Mouse (Mus musculus) brain, adult 2 months (tissue): ENCODE results near the gene AU018091.
"Not testable (repeated sequence)": the region's sequence is repeated elsewhere in the genome, so short reads cannot be mapped to it uniquely, and the experiment has no call there.

ENCODE experiments used
- DNase-seq: peaks from one replicate; pipeline ENCODE4 v3.0.0; 2011; ENCODE audit warnings: low read depth, low spot score

The AU018091 gene

DNA sequence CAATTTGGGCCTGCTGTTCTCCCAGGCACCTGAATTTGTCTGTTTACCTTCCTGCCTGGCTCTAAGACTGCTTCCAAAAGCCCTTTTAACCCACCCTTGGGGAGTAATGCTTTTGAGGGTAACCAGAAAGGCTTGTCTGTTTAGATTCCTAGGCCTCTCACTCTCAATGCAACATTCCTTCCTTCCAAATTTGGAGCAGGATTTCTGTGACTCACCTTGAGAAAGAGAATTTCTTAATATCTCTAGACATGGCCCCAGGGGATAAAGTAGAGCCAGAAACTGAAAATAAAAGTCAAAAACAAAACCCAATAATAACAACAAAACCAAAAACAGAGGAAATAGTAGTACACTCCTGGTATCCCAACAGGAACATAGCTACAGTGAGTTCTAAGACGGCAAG lies 707 bp downstream of the AU018091 start:
- DNase-seq, result no peak

DNA sequence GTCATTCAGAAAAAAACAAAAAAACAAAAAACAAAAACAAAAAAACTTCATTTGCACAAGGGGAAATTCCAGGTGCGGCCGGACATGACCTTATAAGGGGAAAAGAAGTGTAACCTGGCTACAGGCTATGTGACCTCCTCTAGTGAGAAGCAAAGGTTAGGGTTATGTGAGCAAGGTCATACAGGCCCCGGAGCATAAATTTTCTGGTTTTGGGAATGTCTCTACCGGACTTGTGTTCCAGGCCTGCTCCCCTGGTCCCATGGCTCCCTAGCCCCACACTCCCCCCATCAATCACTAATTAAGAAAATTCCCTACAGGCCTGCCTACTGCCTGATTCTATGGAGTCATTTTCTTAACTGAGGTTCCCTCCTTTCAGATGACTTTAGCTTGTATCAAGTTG lies 2.7 kb downstream of the AU018091 start:
- no peak for DNase-seq

DNA sequence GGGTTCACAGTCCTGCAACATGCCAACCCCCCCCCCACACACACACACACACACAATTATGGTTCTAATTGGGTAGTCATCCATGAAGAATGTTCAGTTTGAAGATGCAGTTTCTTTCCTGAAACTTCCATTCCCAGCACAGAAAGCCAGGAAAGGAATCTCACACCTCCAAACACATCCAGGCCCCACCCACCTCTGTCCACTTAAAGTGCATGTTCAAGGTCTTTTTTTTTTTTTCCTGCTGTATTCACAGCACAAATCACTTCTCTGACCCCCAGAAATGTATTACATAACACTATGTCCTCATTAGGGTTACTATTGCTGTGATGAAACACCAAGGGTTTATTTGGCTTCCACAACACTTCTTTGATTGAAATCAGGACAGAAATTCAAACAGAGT lies 4.0 kb downstream of the AU018091 start:
- DNase-seq, result no peak

DNA sequence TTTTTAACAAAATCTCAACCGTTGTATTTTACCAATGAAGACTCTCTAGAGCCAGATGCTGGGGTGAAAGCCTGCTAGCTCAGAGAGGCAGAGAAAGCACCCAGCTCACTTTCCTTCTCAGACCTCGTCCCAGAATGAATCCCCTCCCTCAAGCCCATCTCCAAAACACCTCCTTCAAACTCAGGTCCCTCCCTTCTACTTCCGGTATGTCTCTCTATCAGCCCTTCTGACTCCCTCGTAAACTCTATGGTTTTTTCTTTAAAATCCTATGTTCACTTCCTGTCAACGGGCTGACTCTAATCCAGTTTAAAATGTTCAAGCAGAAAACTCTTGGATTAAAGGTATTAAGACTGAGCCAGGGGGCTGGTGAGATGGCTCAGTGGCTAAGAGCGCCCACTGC lies 4.6 kb downstream of the AU018091 start:
- DNase-seq, result no peak

DNA sequence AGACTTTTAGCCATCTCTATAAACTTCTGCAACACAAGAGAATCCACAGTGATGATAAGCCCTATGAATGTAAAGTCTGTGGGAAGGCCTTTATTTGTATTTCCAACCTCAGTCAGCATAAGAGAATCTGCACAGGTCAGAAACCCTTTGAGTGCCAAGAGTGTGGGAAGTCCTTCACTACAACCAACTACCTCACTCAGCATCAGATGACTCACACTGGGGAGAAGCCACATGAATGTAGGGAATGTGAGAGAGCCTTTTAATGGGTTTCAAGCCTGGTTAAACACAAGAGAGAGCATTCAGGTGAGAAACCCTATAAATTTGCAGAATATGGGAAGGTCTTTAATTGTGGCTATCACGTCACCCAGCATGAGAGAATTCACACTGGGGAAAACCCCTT lies 18.6 kb downstream of the AU018091 start:
- DNase-seq, result no peak

DNA sequence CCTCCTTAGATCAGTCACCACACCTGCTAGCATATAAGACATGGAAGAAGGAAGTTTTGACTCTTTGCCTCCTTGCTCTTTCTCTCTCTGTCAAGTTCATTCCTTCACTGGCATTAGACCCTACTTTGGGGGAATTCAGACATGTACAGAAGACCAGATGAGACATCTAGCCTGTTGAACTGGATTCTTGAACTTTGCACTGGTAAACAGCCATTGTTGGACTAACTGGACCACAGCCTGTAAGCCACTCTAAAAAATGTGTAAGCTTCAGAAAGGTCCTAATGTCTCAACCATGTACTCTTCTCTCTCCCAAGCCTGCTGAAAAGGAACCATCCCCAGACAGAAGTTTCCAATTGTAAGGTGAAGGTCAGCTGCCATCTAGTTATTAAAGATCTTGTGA lies 22.9 kb downstream of the AU018091 start:
- no peak for DNase-seq

DNA sequence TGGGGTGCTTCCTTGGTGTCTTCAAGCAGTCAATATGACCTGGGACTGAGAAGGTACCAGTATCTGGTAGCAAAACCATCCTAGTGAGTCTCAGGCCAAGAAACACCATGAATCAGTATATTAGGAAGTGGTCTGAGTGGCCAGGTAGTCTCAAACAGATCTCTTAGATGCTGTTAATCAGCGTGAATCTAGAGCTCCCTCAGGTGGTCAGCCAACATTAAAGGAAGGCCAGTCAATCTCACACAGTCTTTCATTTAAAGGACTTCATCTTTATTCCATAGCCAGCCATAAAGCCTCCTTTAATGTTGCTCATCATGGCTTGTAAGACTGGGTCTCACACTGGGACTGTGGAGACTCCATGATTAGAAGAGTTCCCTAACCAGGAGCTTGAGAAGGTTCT lies 25.7 kb downstream of the AU018091 start:
- DNase-seq, result no peak

DNA sequence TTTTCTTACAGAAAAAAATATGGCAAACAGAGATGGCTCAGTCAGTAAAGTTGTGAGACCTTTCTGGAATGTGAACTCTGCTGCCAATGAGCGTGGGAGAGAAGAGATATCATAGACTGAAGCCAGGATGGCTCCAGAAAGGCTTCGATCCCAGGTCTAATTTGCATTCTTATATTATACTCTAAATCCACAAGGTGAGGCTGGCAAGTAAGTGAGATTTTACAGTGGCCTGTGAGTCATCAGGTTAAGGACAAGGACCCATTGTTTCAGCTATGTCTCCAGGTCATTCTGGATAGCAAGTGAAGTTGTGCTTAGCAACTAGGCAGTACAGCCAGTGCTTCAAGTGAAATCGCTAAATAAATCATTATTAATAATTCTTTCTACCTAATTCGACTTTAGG lies 33.4 kb downstream of the AU018091 start:
- no peak for DNase-seq

DNA sequence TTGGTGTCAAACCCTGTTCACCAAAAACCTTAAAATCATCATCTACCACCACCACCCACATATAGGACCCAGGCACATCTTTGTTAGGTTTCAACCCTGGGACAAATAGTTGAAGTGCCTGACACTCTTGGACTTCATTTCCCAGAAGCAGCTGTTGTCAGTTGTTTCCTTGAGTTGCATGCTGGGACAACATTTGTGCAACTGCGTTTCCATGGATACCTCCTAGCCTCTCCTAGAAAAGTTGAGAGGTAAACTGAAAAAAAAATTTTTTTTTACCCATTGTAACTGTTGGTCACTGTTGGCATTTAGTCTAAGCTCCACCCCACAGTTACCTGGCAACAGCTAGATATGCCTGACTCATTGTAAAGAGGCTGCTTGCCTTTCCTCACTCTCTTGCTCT lies 34.3 kb downstream of the AU018091 start:
- DNase-seq, result no peak

DNA sequence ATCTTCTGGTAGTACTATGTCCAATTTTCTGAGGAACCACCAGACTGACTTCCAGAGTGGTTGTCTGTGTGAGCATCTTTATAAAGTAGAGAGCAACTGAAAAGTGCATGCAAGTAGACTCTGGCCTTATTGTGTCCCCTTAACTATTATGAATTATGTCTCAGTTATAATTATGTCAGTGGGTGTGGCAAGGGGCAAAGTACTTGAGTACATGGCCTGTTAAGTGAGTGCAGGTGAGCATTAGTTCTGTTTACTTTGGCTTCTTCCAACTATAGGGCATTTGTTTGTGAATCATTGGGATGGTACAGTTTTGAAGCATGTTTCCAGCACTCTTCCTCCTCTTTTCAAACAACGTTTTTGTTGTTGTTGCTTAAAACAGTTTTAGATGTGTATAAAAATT lies 38.7 kb downstream of the AU018091 start:
- DNase-seq, result no peak

DNA sequence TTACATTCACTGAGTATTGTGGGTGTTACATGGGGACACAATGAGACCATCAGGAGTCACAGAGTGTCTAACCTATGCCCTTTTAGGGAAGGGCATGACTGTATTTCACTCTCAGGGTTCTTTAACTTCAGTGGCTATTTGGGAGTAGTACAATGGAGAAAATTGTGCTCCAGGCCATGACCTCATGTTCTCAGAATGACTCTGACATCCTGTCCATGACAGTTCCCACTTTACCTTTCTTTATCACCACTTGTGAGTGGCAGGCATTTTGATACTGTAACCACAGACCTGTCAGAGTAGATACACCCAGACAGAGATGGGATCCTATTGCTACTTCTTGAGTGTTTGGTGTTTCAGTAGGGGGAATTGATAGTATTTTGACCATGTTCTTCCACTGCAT lies 40.4 kb downstream of the AU018091 start:
- not testable (repeated sequence) for DNase-seq

DNA sequence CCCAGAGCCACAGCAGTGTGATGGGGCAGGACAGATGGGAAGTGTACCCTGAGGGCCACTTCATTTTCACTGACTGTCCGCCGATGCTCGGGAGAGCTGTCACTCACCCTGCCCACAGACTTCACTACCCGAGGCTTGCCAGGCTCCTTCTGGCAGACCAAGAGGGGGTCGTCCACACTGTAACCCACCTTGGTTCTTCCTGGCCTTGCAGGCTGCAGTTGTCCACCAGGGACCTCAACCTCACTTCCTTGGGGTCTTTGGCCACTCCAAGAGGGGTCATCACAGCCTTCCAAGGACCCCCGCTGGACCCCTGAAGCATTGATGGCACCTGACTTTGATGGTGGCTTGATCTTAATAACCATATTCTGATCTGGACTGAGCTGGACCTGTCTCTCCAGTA lies 57.8 kb downstream of the AU018091 start:
- DNase-seq, result not testable (repeated sequence)

DNA sequence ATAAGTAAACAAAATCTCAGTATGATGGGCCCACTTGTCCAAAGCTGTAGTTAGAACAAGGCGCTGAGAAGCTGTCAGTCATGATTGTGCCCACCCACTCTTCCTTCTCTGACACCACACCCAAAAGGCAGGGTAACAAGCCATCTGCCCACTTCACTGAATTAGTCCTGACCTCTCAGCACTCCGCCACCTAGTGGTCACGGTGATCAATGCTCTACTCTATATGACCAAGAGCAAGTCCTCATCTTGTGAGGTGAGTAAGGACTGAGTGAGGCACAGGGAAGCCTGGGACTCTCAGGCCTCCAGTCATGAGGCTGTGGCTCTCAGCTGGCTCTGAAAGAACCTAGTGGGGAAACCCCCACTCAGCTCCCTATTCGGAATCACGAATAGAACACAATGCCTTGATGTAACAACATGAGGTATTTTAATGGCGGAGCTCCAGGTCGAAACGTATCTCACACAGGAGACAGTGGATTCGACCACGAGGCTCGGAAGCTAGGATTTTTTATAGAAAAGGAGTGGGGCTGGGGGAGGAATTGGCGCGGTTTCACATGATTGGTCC lies 62.4 kb downstream of the AU018091 start:
- DNase-seq, result not testable (repeated sequence)
